Comparison of ENCODE assay signal across 9 mouse cellular contexts in the genomic region with DNA sequence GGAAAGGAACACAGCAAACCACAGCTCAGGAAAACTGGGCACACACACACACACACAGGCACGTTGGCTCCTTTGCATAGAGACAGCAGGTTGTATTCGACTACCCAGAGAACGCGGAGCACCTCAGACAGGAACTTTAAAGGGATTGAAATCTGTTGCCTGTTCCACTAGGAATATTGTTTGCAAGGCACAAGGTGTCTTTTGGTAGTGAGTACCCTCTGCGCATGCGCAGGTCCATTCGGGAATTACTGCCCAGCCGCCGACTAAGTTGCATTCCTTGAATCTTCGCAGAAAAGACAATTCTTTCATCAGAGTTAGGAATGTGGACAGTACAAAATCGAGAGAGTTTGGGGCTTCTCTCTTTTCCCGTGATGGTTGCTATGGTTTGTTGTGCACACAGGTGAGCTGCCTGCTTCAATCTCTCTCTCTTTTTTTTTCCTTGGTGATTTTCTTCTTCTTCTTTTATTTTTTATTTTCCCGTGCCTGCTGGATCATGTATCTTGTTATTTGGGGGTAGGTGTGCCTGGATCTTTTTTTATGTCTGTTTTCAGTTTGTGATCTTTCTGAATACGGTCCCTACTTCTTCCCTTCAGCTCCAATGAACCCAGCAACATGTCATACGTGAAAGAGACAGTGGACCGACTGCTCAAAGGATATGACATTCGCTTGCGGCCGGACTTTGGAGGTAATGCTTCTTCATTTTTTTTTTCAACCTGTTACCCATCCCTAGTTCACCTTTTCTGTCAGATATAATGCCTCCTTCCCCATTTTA. TPM values are rescaled to one million over a fixed set of nuclear protein-coding genes. Genes with fewer than 3 reads are reported as not detected.
A peak's percentile ranks its signal among the peaks of the same experiment; 100 is the strongest.
DNase-seq lines count a peak whose midpoint lies in the region; ATAC-seq lines count a peak whose summit lies in the region.
"Had no signal": no experiment of that assay in that cellular context is flagged by ENCODE, and none has a peak within 500 bp of the region (broad histone marks: within the 10 kb centered on the region; RNA-seq: fewer than 3 reads in every experiment).

No protein-coding gene starts in this region.

- H3K4me3 ChIP-seq in forebrain, embryonic 15.5 days, result peak overlapping the region; percentile 51
- peak overlapping the region; percentile 65 for H3K4me3 ChIP-seq in hindbrain, embryonic 16.5 days (ENCODE audit: low read length)
- H3K4me3 ChIP-seq in midbrain, embryonic 11.5 days (ENCODE audit: low read depth, low read length), result peak overlapping the region; percentile 52
- H3K4me3 ChIP-seq in stomach, embryonic 16.5 days (replicated peaks; ENCODE audit: low read length), result peak overlapping the region; percentile 54

- peak; percentile 64 for DNase-seq in Muller cell, postnatal 12 days (ENCODE audit: inconsistent ontology term)
- DNase-seq in cerebellum, adult 11-12 months, result peak; percentile 59
- DNase-seq in left cerebral cortex, adult 11 months (ENCODE audit: low spot score), result peak; percentile 63
- peak; percentile 94 for DNase-seq in midbrain, embryonic 11.5 days (ENCODE audit: low spot score, missing footprints)

- no peak overlapping the region for H3K27ac ChIP-seq in forebrain, embryonic 15.5 days (replicated peaks)
- peak overlapping the region; percentile 68 for H3K27ac ChIP-seq in hindbrain, embryonic 16.5 days (ENCODE audit: low read depth, low read length)
- H3K27ac ChIP-seq in midbrain, embryonic 11.5 days (ENCODE audit: low read depth, low read length), result no peak overlapping the region
- no peak overlapping the region for H3K27ac ChIP-seq in stomach, embryonic 16.5 days (ENCODE audit: low read length)

- H3K36me3 ChIP-seq in forebrain, embryonic 15.5 days, result no peaks in the 10 kb centered on the region
- no peaks in the 10 kb centered on the region for H3K36me3 ChIP-seq in hindbrain, embryonic 16.5 days (ENCODE audit: control insufficient read depth, insufficient read depth, low read length)
- no peaks in the 10 kb centered on the region for H3K36me3 ChIP-seq in midbrain, embryonic 11.5 days (ENCODE audit: control insufficient read depth, insufficient read depth, low read length)
- no peaks in the 10 kb centered on the region for H3K36me3 ChIP-seq in stomach, embryonic 16.5 days (ENCODE audit: control insufficient read depth, insufficient read depth, low read length)
- H3K36me3 ChIP-seq: G1E had no signal

- peak; percentile 17; the same call in 1 of the 2 replicates for ATAC-seq in forebrain, embryonic 15.5 days (replicated peaks)
- 0 out of 2 replicates have a peak, but pooled peaks have one; percentile 3 for ATAC-seq in hindbrain, embryonic 16.5 days
- peak; percentile 9 for ATAC-seq in midbrain, embryonic 11.5 days (ENCODE audit: low FRiP score)
- no peak for ATAC-seq in stomach, embryonic 16.5 days (ENCODE audit: insufficient read depth, low FRiP score)
- no peak for ATAC-seq in granulocyte monocyte progenitor cell, adult 5-6 weeks (replicated peaks; ENCODE audit: poor library complexity, severe bottlenecking)

- H3K4me1 ChIP-seq in forebrain, embryonic 15.5 days, result peaks cover 9% of the 10 kb centered on the region
- peaks cover 2% of the 10 kb centered on the region for H3K4me1 ChIP-seq in hindbrain, embryonic 16.5 days (ENCODE audit: control insufficient read depth, insufficient read depth, low read depth, low read length)
- H3K4me1 ChIP-seq in midbrain, embryonic 11.5 days (ENCODE audit: control insufficient read depth, insufficient read depth, low read length), result no peaks in the 10 kb centered on the region; the same call in 1 of the 2 replicates
- no peaks in the 10 kb centered on the region for H3K4me1 ChIP-seq in stomach, embryonic 16.5 days (ENCODE audit: control insufficient read depth, insufficient read depth, low read length)

- H3K9me3 ChIP-seq in forebrain, embryonic 15.5 days, result no peaks in the 10 kb centered on the region
- no peaks in the 10 kb centered on the region for H3K9me3 ChIP-seq in hindbrain, embryonic 16.5 days (ENCODE audit: control insufficient read depth, low read length)
- H3K9me3 ChIP-seq in midbrain, embryonic 11.5 days (ENCODE audit: control insufficient read depth, low read length), result no peaks in the 10 kb centered on the region
- H3K9me3 ChIP-seq in stomach, embryonic 16.5 days (replicated peaks; ENCODE audit: control insufficient read depth, low read length), result no peaks in the 10 kb centered on the region
- H3K9me3 ChIP-seq: G1E had no signal

- no peaks in the 10 kb centered on the region for H3K27me3 ChIP-seq in forebrain, embryonic 15.5 days
- no peaks in the 10 kb centered on the region for H3K27me3 ChIP-seq in hindbrain, embryonic 16.5 days (replicated peaks; ENCODE audit: control insufficient read depth, insufficient read depth, low read length)
- no peaks in the 10 kb centered on the region for H3K27me3 ChIP-seq in midbrain, embryonic 11.5 days (ENCODE audit: control insufficient read depth, insufficient read depth, low read length)
- H3K27me3 ChIP-seq in stomach, embryonic 16.5 days (ENCODE audit: control insufficient read depth, insufficient read depth, low read length), result no peaks in the 10 kb centered on the region; the same call in none of the 2 replicates

- peak overlapping the region; percentile 86 for H3K4me2 ChIP-seq in forebrain, embryonic 15.5 days (replicated peaks)
- peak overlapping the region; percentile 84 for H3K4me2 ChIP-seq in hindbrain, embryonic 16.5 days (ENCODE audit: low read length)
- peak overlapping the region; percentile 87 for H3K4me2 ChIP-seq in midbrain, embryonic 11.5 days
- peak overlapping the region; percentile 83 for H3K4me2 ChIP-seq in stomach, embryonic 16.5 days (ENCODE audit: low read depth, low read length)

- WGBS in forebrain, embryonic 15.5 days, result under 1% methylated on average over 19 of the region's 19 CpGs
- WGBS in hindbrain, embryonic 16.5 days, result 2% methylated on average over 19 of the region's 19 CpGs
- whole genome bisulfite sequencing in midbrain, embryonic 11.5 days, result under 1% methylated on average over 19 of the region's 19 CpGs
- 2% methylated on average over 19 of the region's 19 CpGs for WGBS in stomach, embryonic 16.5 days

- H3K9ac ChIP-seq in forebrain, embryonic 15.5 days (replicated peaks), result peak overlapping the region; percentile 55
- peak overlapping the region; percentile 72 for H3K9ac ChIP-seq in hindbrain, embryonic 16.5 days (ENCODE audit: low read depth, low read length)
- no peak overlapping the region for H3K9ac ChIP-seq in midbrain, embryonic 11.5 days (ENCODE audit: low read length)
- H3K9ac ChIP-seq in stomach, embryonic 16.5 days (ENCODE audit: low read length), result no peak overlapping the region

RNA-seq across cellular contexts. Expression of a gene that starts 41.8 kb away (rescaled TPM):
- polyA plus RNA-seq in forebrain, embryonic 15.5 days (2015; fragmentation: Nextera tagmentation; extraction: Ambion mirVana), result 18.2 and 20.2 TPM in 2 replicates
- 25.5 and 29.2 TPM in 2 replicates for polyA plus RNA-seq in hindbrain, embryonic 16.5 days (2015; fragmentation: Nextera tagmentation; extraction: Ambion mirVana)
- polyA plus RNA-seq in midbrain, embryonic 11.5 days (2014; fragmentation: Nextera tagmentation; extraction: Ambion mirVana), result 1.6 and 2.7 TPM in 2 replicates
- polyA plus RNA-seq in stomach, embryonic 16.5 days (2015; fragmentation: Nextera tagmentation; extraction: Ambion mirVana), result 5.7 and 7.3 TPM in 2 replicates
- not detected in 2 replicates for total RNA-seq in granulocyte monocyte progenitor cell, adult 5-6 weeks (2014; fragmentation: Nextera tagmentation)
- not detected in 2 replicates for total RNA-seq in granulocyte monocyte progenitor cell, adult 5-6 weeks (2017)
- polyA plus RNA-seq: G1E had no signal

RNA-seq across cellular contexts. Expression of a gene that starts 42.0 kb away (rescaled TPM):
- polyA plus RNA-seq in forebrain, embryonic 15.5 days (2015; fragmentation: Nextera tagmentation; extraction: Ambion mirVana), result 17.8 and 18.8 TPM in 2 replicates
- polyA plus RNA-seq in hindbrain, embryonic 16.5 days (2015; fragmentation: Nextera tagmentation; extraction: Ambion mirVana), result 37.0 and 42.1 TPM in 2 replicates
- polyA plus RNA-seq in midbrain, embryonic 11.5 days (2014; fragmentation: Nextera tagmentation; extraction: Ambion mirVana), result 0.88 and 0.90 TPM in 2 replicates
- 0.92 TPM in 2 replicates for polyA plus RNA-seq in stomach, embryonic 16.5 days (2015; fragmentation: Nextera tagmentation; extraction: Ambion mirVana)
- not detected in 2 replicates for total RNA-seq in granulocyte monocyte progenitor cell, adult 5-6 weeks (2014; fragmentation: Nextera tagmentation)
- not detected in 2 replicates for total RNA-seq in granulocyte monocyte progenitor cell, adult 5-6 weeks (2017)
- polyA plus RNA-seq: G1E had no signal

Comparison
In these comparisons a context has a peak if more than half of its experiments do, and no peak if none do; other contexts are left out.
1. ATAC-seq: peak in forebrain, embryonic 15.5 days (single experiment), hindbrain, embryonic 16.5 days (single experiment) and midbrain, embryonic 11.5 days (single experiment); none in stomach, embryonic 16.5 days (single experiment) and granulocyte monocyte progenitor cell, adult 5-6 weeks (single experiment).
2. H3K9ac ChIP-seq: peak in forebrain, embryonic 15.5 days (single experiment) and hindbrain, embryonic 16.5 days (single experiment); none in midbrain, embryonic 11.5 days (single experiment) and stomach, embryonic 16.5 days (single experiment).
3. Peak in every context shown above with its lines, with median percentiles within 50 percentile points of each other: DNase-seq, H3K4me2 ChIP-seq and H3K4me3 ChIP-seq.